Mouse (Mus musculus): ENCODE data around the gene Spag7.

DNA sequence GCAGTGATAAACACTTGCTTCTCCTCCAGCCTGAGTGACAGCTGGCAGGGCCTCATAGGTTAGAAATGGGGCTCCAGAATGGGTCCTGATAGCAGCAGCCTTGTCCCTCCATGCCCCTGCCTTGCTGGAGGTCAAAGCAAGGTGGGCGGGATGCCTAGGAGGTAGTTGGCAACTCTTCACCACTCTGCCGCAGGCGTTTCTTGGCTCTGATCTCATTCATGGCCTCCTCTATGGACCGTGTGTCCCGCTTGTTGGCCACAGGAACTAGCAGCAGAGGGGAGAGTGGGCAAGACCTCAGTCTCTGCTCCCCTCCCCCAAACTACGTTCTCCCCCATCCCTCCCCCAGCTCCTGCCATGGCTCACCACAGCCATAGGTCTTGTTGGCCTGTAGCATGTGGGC lies 5.3 kb downstream of the Spag7 start:
- TF ChIP-seq CTCF (IDR thresholded peaks at IDR 0.05; ENCODE audit: borderline replicate concordance, control insufficient read depth, extremely low read depth, insufficient read depth, low read length, poor library complexity) (no peak), POLR2A (IDR thresholded peaks at IDR 0.05; ENCODE audit: control insufficient read depth, extremely low read depth, insufficient read depth, low read length, poor library complexity) (no peak)

All from thymus, adult 2 months (tissue).